Mouse (Mus musculus): Measurements from ENCODE around the gene Tfb2m. TPM values are rescaled to one million over a fixed set of nuclear protein-coding genes. Genes with fewer than 3 reads are reported as not detected.

Gene Tfb2m
- polyA plus RNA-seq, 1 experiment from 2014 or later, result 25.0 TPM

DNA sequence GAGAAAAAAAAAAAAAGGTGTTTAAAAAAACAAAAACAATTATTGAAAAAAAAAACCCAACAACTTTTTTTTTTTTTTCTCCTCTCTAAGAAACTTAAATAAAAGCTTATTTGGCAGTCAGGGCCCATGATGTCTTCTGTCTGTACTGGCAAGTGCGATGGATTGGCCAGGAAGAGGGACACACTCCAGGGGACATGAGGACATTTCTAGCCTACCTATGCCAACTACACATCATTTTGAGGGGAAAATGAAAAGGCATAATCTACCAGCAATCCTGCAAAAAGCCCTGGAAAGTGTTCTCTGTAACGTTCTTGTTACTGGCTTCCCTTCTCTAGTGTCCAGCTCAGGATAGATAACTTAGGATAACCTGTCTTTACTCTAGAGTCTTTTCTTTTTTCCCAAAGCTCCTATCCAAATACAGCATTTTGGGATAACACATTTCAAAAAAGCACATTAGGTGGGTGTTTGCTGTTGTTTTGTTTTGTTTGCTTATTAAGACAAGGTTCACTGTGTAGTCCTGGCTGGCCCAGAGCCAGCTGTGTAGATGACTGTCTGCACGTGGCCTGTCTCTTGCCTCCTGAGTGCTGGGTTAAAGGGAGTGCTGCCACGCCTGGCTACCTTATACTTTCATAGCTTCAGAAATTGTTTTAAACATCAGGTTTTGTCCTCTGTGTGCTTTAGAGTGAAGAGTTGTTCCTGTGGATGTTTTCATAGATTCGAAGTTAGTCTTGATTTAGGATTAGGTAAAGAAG is 7.3 kb upstream of the Tfb2m start:
- no peak for ATAC-seq (replicated peaks; ENCODE audit: low FRiP score)
- no peaks in the 10 kb centered on the region for H3K36me3 ChIP-seq (ENCODE audit: control insufficient read depth, insufficient read depth, low read length)
- no peaks in the 10 kb centered on the region for H3K27me3 ChIP-seq (replicated peaks; ENCODE audit: control insufficient read depth, insufficient read depth, low read length)
- H3K27ac ChIP-seq (ENCODE audit: low read depth, low read length), result no peak overlapping the region
- H3K4me1 ChIP-seq (replicated peaks; ENCODE audit: control insufficient read depth, insufficient read depth, low read length), result peaks cover 18% of the 10 kb centered on the region
- no peak overlapping the region for H3K9ac ChIP-seq (ENCODE audit: low read depth, low read length)
- whole genome bisulfite sequencing, result 80% methylated on average over 5 of the region's 5 CpGs
- no peak for DNase-seq (ENCODE audit: low spot score)
- H3K4me2 ChIP-seq, result no peak overlapping the region
- H3K4me3 ChIP-seq (ENCODE audit: low read depth, low read length), result no peak overlapping the region
- no peaks in the 10 kb centered on the region for H3K9me3 ChIP-seq (ENCODE audit: control insufficient read depth, low read length)

GRCm38 (mm10) chr1:179552751-179553150 is 6.7 kb upstream of the Tfb2m start:
- WGBS, result 55% methylated on average over 7 of the region's 7 CpGs
- Histone ChIP-seq H3K4me2 (no peak overlapping the region), H3K4me1 (replicated peaks; ENCODE audit: control insufficient read depth, insufficient read depth, low read length) (peaks cover 23% of the 10 kb centered on the region), H3K27me3 (replicated peaks; ENCODE audit: control insufficient read depth, insufficient read depth, low read length) (no peaks in the 10 kb centered on the region), H3K27ac (ENCODE audit: low read depth, low read length) (no peak overlapping the region), H3K4me3 (ENCODE audit: low read depth, low read length) (no peak overlapping the region), H3K36me3 (ENCODE audit: control insufficient read depth, insufficient read depth, low read length) (no peaks in the 10 kb centered on the region), H3K9ac (ENCODE audit: low read depth, low read length) (no peak overlapping the region), H3K9me3 (ENCODE audit: control insufficient read depth, low read length) (no peaks in the 10 kb centered on the region)
- ATAC-seq (replicated peaks; ENCODE audit: low FRiP score), result peak; percentile 46
- DNase-seq (ENCODE audit: low spot score), result no peak

- Histone ChIP-seq H3K36me3 (ENCODE audit: control insufficient read depth, insufficient read depth, low read length) (no peaks in the 10 kb centered on the region), H3K4me1 (replicated peaks; ENCODE audit: control insufficient read depth, insufficient read depth, low read length) (peaks cover 28% of the 10 kb centered on the region), H3K4me3 (ENCODE audit: low read depth, low read length) (no peak overlapping the region), H3K27me3 (replicated peaks; ENCODE audit: control insufficient read depth, insufficient read depth, low read length) (no peaks in the 10 kb centered on the region), H3K9me3 (ENCODE audit: control insufficient read depth, low read length) (no peaks in the 10 kb centered on the region), H3K27ac (ENCODE audit: low read depth, low read length) (peak overlapping the region; percentile 22; the same call in 1 of the 2 replicates), H3K9ac (ENCODE audit: low read depth, low read length) (no peak overlapping the region), H3K4me2 (peak overlapping the region; percentile 44; the same call in 1 of the 2 replicates)
- no peak for ATAC-seq (replicated peaks; ENCODE audit: low FRiP score)
- 72% methylated on average over 4 of the region's 4 CpGs for WGBS
- DNase-seq (ENCODE audit: low spot score), result no peak
Observed at GRCm38 (mm10) chr1:179551921-179552320, 5.9 kb upstream of the Tfb2m start.

- 44% methylated on average over 3 of the region's 3 CpGs for WGBS
- H3K27ac ChIP-seq (ENCODE audit: low read depth, low read length), result peak overlapping the region; percentile 22; the same call in 1 of the 2 replicates
- H3K4me1 ChIP-seq (replicated peaks; ENCODE audit: control insufficient read depth, insufficient read depth, low read length), result peaks cover 28% of the 10 kb centered on the region
- no peaks in the 10 kb centered on the region for H3K36me3 ChIP-seq (ENCODE audit: control insufficient read depth, insufficient read depth, low read length)
- ATAC-seq (replicated peaks; ENCODE audit: low FRiP score) (peak; percentile 79), DNase-seq (ENCODE audit: low spot score) (no peak)
- H3K9me3 ChIP-seq (ENCODE audit: control insufficient read depth, low read length), result no peaks in the 10 kb centered on the region
- H3K9ac ChIP-seq (ENCODE audit: low read depth, low read length), result no peak overlapping the region
- H3K4me2 ChIP-seq, result peak overlapping the region; percentile 44; the same call in 1 of the 2 replicates
- H3K4me3 ChIP-seq (ENCODE audit: low read depth, low read length), result no peak overlapping the region
- no peaks in the 10 kb centered on the region for H3K27me3 ChIP-seq (replicated peaks; ENCODE audit: control insufficient read depth, insufficient read depth, low read length)
Observed at GRCm38 (mm10) chr1:179551336-179551735, 5.3 kb upstream of the Tfb2m start.

- no peak overlapping the region for H3K4me3 ChIP-seq (ENCODE audit: low read depth, low read length)
- no peak overlapping the region for H3K27ac ChIP-seq (ENCODE audit: low read depth, low read length)
- 83% methylated on average over 5 of the region's 5 CpGs for WGBS
- H3K4me1 ChIP-seq (replicated peaks; ENCODE audit: control insufficient read depth, insufficient read depth, low read length), result peaks cover 34% of the 10 kb centered on the region
- H3K4me2 ChIP-seq, result no peak overlapping the region
- no peaks in the 10 kb centered on the region for H3K36me3 ChIP-seq (ENCODE audit: control insufficient read depth, insufficient read depth, low read length)
- H3K27me3 ChIP-seq (replicated peaks; ENCODE audit: control insufficient read depth, insufficient read depth, low read length), result no peaks in the 10 kb centered on the region
- H3K9me3 ChIP-seq (ENCODE audit: control insufficient read depth, low read length), result no peaks in the 10 kb centered on the region
- ATAC-seq (replicated peaks; ENCODE audit: low FRiP score) (no peak), DNase-seq (ENCODE audit: low spot score) (no peak)
- H3K9ac ChIP-seq (ENCODE audit: low read depth, low read length), result no peak overlapping the region
Observed at GRCm38 (mm10) chr1:179548996-179549752, 3.1 kb upstream of the Tfb2m start.

- peak overlapping the region; percentile 25; the same call in 1 of the 2 replicates for H3K9ac ChIP-seq (ENCODE audit: low read depth, low read length)
- DNase-seq (ENCODE audit: low spot score), result no peak
- H3K4me1 ChIP-seq (replicated peaks; ENCODE audit: control insufficient read depth, insufficient read depth, low read length), result peaks cover 30% of the 10 kb centered on the region
- no peaks in the 10 kb centered on the region for H3K9me3 ChIP-seq (ENCODE audit: control insufficient read depth, low read length)
- H3K4me3 ChIP-seq (ENCODE audit: low read depth, low read length), result 0 out of 2 replicates have a peak overlapping the region, but pooled peaks have one; percentile 14
- H3K4me2 ChIP-seq, result peak overlapping the region; percentile 61
- 76% methylated on average over 11 of the region's 11 CpGs for WGBS
- H3K36me3 ChIP-seq (ENCODE audit: control insufficient read depth, insufficient read depth, low read length), result no peaks in the 10 kb centered on the region
- no peak for ATAC-seq (replicated peaks; ENCODE audit: low FRiP score)
- no peaks in the 10 kb centered on the region for H3K27me3 ChIP-seq (replicated peaks; ENCODE audit: control insufficient read depth, insufficient read depth, low read length)
- H3K27ac ChIP-seq (ENCODE audit: low read depth, low read length), result no peak overlapping the region
Observed at GRCm38 (mm10) chr1:179548220-179548619, 2.2 kb upstream of the Tfb2m start.

GRCm38 (mm10) chr1:179547176-179547575 is 1.1 kb upstream of the Tfb2m start:
- Histone ChIP-seq H3K27ac (ENCODE audit: low read depth, low read length) (no peak overlapping the region), H3K27me3 (replicated peaks; ENCODE audit: control insufficient read depth, insufficient read depth, low read length) (no peaks in the 10 kb centered on the region), H3K4me3 (ENCODE audit: low read depth, low read length) (peak overlapping the region; percentile 61), H3K4me2 (peak overlapping the region; percentile 61), H3K36me3 (ENCODE audit: control insufficient read depth, insufficient read depth, low read length) (no peaks in the 10 kb centered on the region; the same call in 1 of the 2 replicates), H3K9me3 (ENCODE audit: control insufficient read depth, low read length) (no peaks in the 10 kb centered on the region), H3K9ac (ENCODE audit: low read depth, low read length) (peak overlapping the region; percentile 63), H3K4me1 (replicated peaks; ENCODE audit: control insufficient read depth, insufficient read depth, low read length) (peaks cover 24% of the 10 kb centered on the region)
- no peak for ATAC-seq (replicated peaks; ENCODE audit: low FRiP score)
- WGBS, result 23% methylated on average over 5 of the region's 5 CpGs
- DNase-seq (ENCODE audit: low spot score), result no peak

DNA sequence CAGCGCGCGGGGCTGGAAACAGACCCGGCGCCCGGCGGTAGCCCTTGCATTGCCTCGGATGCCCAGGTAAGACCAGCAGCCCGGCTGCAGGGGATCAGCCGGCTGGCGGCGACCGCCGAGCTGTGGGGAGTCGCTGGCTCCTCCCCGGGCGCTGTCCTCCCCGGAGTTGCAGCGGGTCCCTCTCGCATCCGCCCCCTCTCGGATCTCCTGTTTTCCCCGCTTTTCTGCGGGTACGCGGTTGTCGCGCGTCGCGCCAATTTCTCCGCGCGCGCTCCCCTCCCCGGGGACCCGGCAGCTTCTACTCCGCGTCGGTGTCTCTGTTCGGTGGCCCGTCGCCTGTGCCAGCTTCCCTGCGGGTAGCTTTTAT is 467 bp upstream of the Tfb2m start:
- H3K36me3 ChIP-seq (ENCODE audit: control insufficient read depth, insufficient read depth, low read length), result no peaks in the 10 kb centered on the region; the same call in 1 of the 2 replicates
- H3K9ac ChIP-seq (ENCODE audit: low read depth, low read length), result peak overlapping the region; percentile 63
- peak overlapping the region; percentile 61 for H3K4me3 ChIP-seq (ENCODE audit: low read depth, low read length)
- H3K9me3 ChIP-seq (ENCODE audit: control insufficient read depth, low read length), result no peaks in the 10 kb centered on the region
- WGBS, result under 1% methylated on average over 42 of the region's 44 CpGs
- peak; percentile 79 for ATAC-seq (replicated peaks; ENCODE audit: low FRiP score)
- H3K4me1 ChIP-seq (replicated peaks; ENCODE audit: control insufficient read depth, insufficient read depth, low read length), result peaks cover 20% of the 10 kb centered on the region
- H3K4me2 ChIP-seq, result peak overlapping the region; percentile 61
- DNase-seq (ENCODE audit: low spot score), result no peak
- peak overlapping the region; percentile 84; the same call in 1 of the 2 replicates for H3K27ac ChIP-seq (ENCODE audit: low read depth, low read length)
- no peaks in the 10 kb centered on the region for H3K27me3 ChIP-seq (replicated peaks; ENCODE audit: control insufficient read depth, insufficient read depth, low read length)

All from liver, embryonic 11.5 days (tissue).